Mouse (Mus musculus) lung, adult 2 months (tissue): ENCODE data around the gene Cacna2d3. TPM values are rescaled to one million over a fixed set of nuclear protein-coding genes. Genes with fewer than 3 reads are reported as not detected.

Experiments used
- DNase-seq: peaks from one replicate; pipeline ENCODE4 v3.0.0; 2022
- H3K4me1 ChIP-seq: fragments of 200-500 bp; 2 replicates; pipeline ENCODE4 v1.6.1; 2011; ENCODE audit warnings: low read length; ENCODE audit not compliant: control insufficient read depth, insufficient read depth
- H3K4me3 ChIP-seq: fragments of 200-500 bp; replicated peaks from 2 replicates; pipeline ENCODE3; 2011; ENCODE audit warnings: low read depth, mild to moderate bottlenecking, control low read depth, low read length; ENCODE audit errors: extremely low read depth
- CTCF ChIP-seq: fragments of 200-500 bp; IDR thresholded peaks from 2 replicates; pipeline ENCODE4 v1.5.1; 2011; ENCODE audit warnings: mild to moderate bottlenecking, low read length, control low read depth; ENCODE audit not compliant: insufficient read depth
- POLR2A ChIP-seq: fragments of 200-500 bp; IDR thresholded peaks from 2 replicates; pipeline ENCODE4 v1.6.1; 2011; ENCODE audit warnings: low read depth, mild to moderate bottlenecking, control low read depth, low read length, borderline replicate concordance; ENCODE audit errors: extremely low read depth
- WGBS: fragments of 180-500 bp; shearing (Covaris S2); methylation state at CpG from one replicate; pipeline ENCODE4 v1.1.7; 2018; 5-methylcytosine and 5-hydroxymethylcytosine counted together
- polyA plus RNA-seq: library from polyadenylated mRNA; depleted of rRNA; stranded (reverse); fragments of >200 nt; gene quantifications from 2 replicates; pipeline ENCODE4 v1.2.3, GENCODE M21; 2012

The Cacna2d3 gene
- polyA plus RNA-seq, 1 experiment, result 0.38 TPM

DNA sequence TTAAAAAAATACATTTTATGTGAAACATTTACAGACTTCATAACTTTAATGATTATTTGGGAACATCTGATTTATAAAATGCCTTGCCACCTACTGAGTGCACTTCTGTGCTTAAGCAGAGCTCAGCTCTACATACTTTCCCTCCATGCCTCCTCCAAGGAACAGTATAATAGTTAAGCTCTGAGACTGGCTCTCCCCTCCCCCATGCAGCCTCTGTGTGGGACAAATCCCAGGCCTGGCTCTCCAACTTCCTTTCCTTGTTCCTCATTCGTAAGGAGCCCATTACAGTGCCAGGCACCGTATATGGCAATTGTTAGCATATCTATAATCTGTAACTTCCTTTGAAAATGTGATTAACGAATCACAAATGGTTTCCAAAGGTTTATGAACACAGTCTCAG lies 644.2 kb downstream of the Cacna2d3 start:
- no peak for DNase-seq
- Histone ChIP-seq H3K4me1 (no peaks in the 10 kb centered on the region), H3K4me3 (no peak overlapping the region)
- no peak for TF ChIP-seq POLR2A
- TF ChIP-seq CTCF, result no peak
- WGBS, result 54% methylated on average over 3 of the region's 3 CpGs

DNA sequence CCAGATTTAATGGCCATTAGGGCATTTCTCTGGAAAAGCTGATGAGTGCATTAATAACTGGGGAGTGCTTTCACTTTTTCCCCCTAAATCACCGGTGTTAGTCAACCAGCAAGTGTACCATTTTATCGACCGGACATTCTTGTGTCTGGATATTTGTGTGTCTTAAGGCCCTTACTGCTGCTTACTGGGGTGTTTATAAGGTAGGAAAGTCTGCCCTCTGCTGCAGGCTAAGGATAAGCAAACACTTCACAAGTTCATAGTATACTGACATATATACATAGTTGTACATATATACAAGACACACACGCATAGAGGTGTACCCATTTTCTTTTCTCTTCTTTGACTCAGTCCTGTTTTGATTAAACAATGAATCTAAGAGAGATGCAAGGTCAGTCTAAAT lies 647.9 kb downstream of the Cacna2d3 start:
- Histone ChIP-seq H3K4me1 (no peaks in the 10 kb centered on the region), H3K4me3 (no peak overlapping the region)
- 73% methylated on average over 4 of the region's 4 CpGs for WGBS
- DNase-seq, result no peak
- TF ChIP-seq POLR2A (no peak), CTCF (no peak)

DNA sequence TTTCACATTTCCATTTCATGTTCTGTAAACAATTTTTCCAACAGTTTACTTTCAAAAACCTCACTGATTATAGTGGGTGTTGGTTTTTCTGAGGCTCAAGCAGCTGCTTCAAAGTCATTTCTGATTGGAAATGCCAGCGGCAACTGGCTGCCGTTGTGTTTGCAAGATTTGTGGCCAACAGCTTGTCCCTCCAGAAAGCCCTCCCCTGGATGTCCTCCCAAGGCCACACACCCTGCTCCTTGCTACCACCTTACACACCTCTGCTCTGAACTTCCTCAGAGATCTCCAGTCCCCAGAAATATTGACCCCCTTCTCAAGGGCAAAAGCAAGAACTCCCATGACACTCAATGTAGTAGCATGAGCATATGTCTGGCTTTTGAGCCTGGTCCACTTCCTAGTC lies 659.0 kb downstream of the Cacna2d3 start:
- H3K4me3 ChIP-seq, result no peak overlapping the region
- no peaks in the 10 kb centered on the region for H3K4me1 ChIP-seq
- DNase-seq, result no peak
- no peak for TF ChIP-seq CTCF
- TF ChIP-seq POLR2A, result no peak
- 76% methylated on average over 2 of the region's 2 CpGs for WGBS

DNA sequence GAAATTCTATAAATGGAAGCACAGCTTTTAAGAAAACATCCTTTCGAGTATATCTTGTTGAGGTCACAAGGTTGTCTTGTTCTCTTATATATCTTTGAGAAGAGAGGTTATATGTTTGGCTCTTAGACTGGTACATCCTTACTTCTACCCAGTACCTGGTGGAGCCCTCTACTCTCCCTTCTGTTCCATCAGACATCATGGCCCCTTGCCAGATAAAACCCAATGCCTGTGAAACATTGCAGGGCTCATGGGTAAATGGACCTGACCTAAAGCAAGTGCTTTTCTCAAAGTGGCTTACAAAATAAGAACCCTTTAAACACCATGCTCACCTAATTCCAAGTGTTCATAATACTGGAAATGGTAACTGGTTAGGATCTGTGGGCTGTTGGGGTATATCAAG lies 660.2 kb downstream of the Cacna2d3 start:
- no peak for DNase-seq
- no peaks in the 10 kb centered on the region for H3K4me1 ChIP-seq
- 76% methylated on average over 1 of the region's 1 CpGs for WGBS
- H3K4me3 ChIP-seq, result no peak overlapping the region
- TF ChIP-seq CTCF (no peak), POLR2A (no peak)

DNA sequence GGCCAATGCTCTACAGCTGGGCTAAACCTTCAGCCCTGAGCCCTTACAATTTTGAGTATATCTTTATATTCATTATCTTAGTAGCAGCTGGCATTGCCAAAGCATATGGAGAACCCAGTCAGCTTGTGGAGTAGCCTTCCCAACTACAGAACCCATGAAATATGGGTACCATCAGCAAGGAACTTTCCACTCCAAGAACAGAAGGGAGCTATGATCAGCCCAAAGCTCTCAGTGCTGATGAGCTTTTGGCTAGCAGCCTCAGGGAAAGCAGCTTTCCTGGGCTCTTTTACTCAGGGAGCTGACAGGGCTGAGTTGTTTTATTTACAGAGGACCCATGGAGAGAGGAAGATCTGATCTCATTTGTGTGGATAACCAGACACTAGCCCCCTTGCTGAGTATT lies 661.0 kb downstream of the Cacna2d3 start:
- H3K4me3 ChIP-seq, result no peak overlapping the region
- no peak for TF ChIP-seq POLR2A
- TF ChIP-seq CTCF, result no peak
- no peaks in the 10 kb centered on the region for H3K4me1 ChIP-seq
- DNase-seq, result no peak

DNA sequence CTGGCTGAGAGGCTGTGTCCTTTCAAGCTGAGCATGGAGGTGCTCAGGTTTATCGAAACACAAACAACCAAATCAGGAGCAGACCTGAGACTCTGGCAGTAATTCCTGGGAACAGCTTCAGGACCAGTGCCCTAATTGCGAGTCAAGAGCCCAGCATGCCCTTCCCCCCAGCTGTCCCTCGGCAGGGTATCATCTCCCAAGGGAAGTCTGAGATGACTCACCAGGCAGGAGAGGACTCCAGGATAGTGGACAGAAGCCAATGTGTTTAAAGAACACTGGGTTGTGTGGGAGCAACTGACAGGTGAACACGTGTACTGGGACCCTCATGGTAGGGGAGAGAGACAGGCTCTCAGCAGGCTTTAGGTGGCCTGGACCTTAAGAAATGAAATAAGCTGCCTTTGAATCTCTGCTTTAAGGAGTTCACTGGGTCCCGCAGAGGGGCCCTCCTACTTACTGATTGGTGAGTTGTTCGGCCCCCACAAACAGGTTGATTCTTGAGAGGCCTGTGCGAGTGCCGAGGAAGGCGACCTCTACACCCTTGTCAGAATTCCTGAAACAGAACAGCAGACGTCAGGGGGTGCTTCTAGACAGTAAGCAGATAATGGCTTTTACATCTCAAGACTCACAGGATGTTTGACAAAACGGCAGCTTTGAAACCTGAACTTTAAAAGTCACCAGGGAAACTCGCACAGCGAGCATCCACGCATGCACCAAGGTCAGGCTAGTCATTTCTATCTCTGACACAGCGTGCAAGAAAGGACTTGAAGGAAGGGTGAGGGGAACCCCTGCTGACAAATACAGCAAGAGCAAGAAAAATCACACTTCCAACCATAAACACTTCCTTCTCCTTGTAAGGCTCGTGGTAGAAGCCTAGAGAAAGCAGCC lies 669.5 kb downstream of the Cacna2d3 start:
- TF ChIP-seq POLR2A (no peak), CTCF (no peak)
- 35% methylated on average over 16 of the region's 16 CpGs for WGBS
- Histone ChIP-seq H3K4me3 (no peak overlapping the region), H3K4me1 (no peaks in the 10 kb centered on the region)
- DNase-seq, result no peak

DNA sequence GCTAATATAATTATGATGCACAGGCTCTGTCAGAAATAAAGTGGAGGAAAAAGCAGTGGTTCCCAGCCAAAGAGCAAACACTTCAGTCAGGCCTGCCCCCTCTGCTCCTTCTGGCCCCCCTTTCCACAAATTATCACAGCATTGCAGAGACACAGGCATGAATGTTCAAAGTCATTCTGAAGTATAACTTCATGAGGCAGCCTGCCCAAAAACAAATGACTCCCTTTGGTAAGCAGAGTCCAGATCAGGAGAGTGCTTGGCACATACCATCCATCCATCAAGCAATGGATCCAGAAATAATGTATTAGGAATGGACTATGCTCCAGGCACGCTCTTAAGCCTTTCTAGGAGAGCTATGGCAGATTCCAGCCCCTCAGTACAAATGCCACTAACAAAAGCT lies 679.3 kb downstream of the Cacna2d3 start:
- 66% methylated on average over 1 of the region's 1 CpGs for WGBS

DNA sequence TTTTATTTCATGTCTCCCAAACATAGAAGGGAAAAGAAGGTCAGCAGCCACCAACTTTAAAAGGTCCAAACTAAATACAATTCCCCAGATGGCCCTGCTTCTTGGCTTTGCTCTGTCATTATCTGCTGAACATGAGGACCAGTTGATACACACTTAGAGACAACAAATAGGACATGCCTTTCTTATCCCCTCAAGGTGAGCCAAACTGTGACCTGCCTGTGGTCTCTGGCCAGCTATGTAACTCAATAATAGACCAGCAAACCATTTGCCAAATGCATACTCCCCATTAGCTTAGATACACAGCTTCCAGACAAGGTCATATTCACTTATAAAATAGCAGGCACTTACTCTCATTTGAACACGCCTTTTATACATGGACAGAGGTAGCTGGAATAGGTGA lies 680.2 kb downstream of the Cacna2d3 start:
- TF ChIP-seq POLR2A (no peak), CTCF (no peak)
- Histone ChIP-seq H3K4me1 (no peaks in the 10 kb centered on the region), H3K4me3 (no peak overlapping the region)
- no peak for DNase-seq
- 67% methylated on average over 1 of the region's 1 CpGs for WGBS

More for the DNA sequence above, 679.3 kb downstream of the Cacna2d3 start:
- no peak for DNase-seq
- TF ChIP-seq POLR2A (no peak), CTCF (no peak)
- Histone ChIP-seq H3K4me3 (no peak overlapping the region), H3K4me1 (no peaks in the 10 kb centered on the region)

DNA sequence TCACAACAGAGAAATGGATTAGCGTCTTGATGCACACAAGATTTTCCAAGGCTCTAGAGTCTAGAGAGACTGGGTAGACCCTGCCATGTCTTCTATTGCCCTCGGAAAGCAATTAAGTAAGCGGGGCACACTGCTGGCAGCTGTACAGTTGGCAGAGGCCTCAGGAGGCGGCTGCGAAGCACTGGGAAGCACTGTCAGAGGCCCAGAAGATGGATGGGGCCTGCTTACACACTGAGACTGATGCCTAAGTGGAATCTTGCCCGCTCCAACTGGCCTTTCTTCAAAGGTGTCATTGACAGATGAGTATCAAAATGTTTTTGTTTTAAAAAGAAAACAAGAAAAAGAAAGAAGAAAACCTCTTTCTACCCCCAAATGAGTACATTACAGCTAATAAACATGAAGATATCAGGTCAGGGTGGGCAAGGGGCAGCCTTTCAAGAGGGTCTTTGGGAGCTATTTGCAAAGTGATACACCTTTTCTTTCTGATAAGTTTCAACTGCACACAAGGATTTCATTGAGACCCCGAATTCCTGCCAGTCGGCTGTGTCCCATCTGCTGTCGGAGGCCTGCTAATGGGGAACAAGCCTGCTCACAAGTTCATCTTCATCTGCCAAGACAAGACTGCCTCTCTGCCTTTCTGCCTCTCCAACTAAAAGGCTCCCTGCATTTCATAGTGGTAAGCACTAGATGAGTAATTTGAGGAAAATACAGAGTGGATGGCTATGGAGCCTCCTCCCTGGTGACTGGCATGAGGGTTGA lies 680.9 kb downstream of the Cacna2d3 start:
- 38% methylated on average over 9 of the region's 9 CpGs for WGBS
- Histone ChIP-seq H3K4me1 (no peaks in the 10 kb centered on the region), H3K4me3 (no peak overlapping the region)
- DNase-seq, result no peak
- no peak for TF ChIP-seq POLR2A
- TF ChIP-seq CTCF, result no peak

DNA sequence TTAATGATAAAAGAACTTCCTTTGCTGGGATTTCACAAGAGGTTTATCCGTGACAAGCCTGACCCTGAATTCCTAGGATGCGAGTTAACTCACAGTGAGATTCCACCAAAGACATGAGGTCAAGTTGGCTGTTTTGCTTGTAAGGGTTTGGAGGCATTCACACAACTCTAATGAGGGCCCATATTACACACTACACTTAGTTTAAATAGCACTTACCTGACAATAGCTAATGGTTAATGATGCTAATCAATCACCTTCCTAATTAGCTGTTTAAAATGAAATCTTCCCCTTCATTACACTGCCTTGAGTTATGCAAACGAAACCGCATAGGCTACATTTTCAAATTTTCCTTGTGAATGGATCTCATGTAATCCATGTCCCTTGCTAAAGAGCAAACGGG lies 683.4 kb downstream of the Cacna2d3 start:
- H3K4me3 ChIP-seq, result no peak overlapping the region
- 76% methylated on average over 5 of the region's 5 CpGs for WGBS
- H3K4me1 ChIP-seq, result no peaks in the 10 kb centered on the region
- DNase-seq, result no peak
- TF ChIP-seq CTCF, result no peak
- no peak for TF ChIP-seq POLR2A
